Mouse (Mus musculus) liver, embryonic 15.5 days (tissue): ENCODE measurements at regions not wholly inside any gene's neighbourhood (a gene's known extent, or its start where the extent isn't known, plus 50 kb on each side); places are given as distances from the start of the nearest gene placed in this dataset.

ENCODE experiments used
- ATAC-seq: fragments of 200-750 bp; cut with Nextera tagmentation; 2 replicates; pipeline ENCODE4 v1.8.0; 2017; ENCODE audit warnings: moderate number of reproducible peaks, mild to moderate bottlenecking, moderate library complexity; ENCODE audit not compliant: insufficient read depth
- H3K27ac ChIP-seq: fragments of 300-500 bp; sonication (generic); replicated peaks from 2 replicates; pipeline ENCODE4 v1.5.1; 2015; ENCODE audit warnings: mild to moderate bottlenecking, inconsistent platforms
- H3K27me3 ChIP-seq: fragments of 300-500 bp; sonication (generic); 2 replicates; pipeline ENCODE4 v1.6.1; 2015; ENCODE audit warnings: mild to moderate bottlenecking, inconsistent platforms
- H3K36me3 ChIP-seq: fragments of 300-500 bp; sonication (generic); replicated peaks from 2 replicates; pipeline ENCODE4 v1.6.1; 2015; ENCODE audit warnings: moderate library complexity, mild to moderate bottlenecking, inconsistent platforms
- H3K4me1 ChIP-seq: fragments of 300-500 bp; sonication (generic); replicated peaks from 2 replicates; pipeline ENCODE4 v1.6.1; 2015; ENCODE audit warnings: inconsistent platforms
- H3K4me2 ChIP-seq: fragments of 300-500 bp; sonication (generic); 2 replicates; pipeline ENCODE4 v1.6.1; 2015; ENCODE audit warnings: moderate library complexity, mild to moderate bottlenecking, inconsistent platforms
- H3K4me3 ChIP-seq: fragments of 300-500 bp; sonication (generic); replicated peaks from 2 replicates; pipeline ENCODE4 v1.5.1; 2015; ENCODE audit warnings: mild to moderate bottlenecking, inconsistent platforms
- H3K9ac ChIP-seq: fragments of 300-500 bp; sonication (generic); 2 replicates; pipeline ENCODE4 v1.6.1; 2015; ENCODE audit warnings: moderate library complexity, mild to moderate bottlenecking, inconsistent platforms
- H3K9me3 ChIP-seq: fragments of 300-500 bp; sonication (generic); replicated peaks from 2 replicates; pipeline ENCODE4 v1.6.1; 2016; ENCODE audit warnings: inconsistent platforms
- WGBS: fragments of 180-500 bp; shearing (Covaris S2); methylation state at CpG from one replicate; pipeline ENCODE4 v1.1.7; 2015; ENCODE audit warnings: mixed read lengths; ENCODE audit not compliant: insufficient replicate concordance; 5-methylcytosine and 5-hydroxymethylcytosine counted together

DNA sequence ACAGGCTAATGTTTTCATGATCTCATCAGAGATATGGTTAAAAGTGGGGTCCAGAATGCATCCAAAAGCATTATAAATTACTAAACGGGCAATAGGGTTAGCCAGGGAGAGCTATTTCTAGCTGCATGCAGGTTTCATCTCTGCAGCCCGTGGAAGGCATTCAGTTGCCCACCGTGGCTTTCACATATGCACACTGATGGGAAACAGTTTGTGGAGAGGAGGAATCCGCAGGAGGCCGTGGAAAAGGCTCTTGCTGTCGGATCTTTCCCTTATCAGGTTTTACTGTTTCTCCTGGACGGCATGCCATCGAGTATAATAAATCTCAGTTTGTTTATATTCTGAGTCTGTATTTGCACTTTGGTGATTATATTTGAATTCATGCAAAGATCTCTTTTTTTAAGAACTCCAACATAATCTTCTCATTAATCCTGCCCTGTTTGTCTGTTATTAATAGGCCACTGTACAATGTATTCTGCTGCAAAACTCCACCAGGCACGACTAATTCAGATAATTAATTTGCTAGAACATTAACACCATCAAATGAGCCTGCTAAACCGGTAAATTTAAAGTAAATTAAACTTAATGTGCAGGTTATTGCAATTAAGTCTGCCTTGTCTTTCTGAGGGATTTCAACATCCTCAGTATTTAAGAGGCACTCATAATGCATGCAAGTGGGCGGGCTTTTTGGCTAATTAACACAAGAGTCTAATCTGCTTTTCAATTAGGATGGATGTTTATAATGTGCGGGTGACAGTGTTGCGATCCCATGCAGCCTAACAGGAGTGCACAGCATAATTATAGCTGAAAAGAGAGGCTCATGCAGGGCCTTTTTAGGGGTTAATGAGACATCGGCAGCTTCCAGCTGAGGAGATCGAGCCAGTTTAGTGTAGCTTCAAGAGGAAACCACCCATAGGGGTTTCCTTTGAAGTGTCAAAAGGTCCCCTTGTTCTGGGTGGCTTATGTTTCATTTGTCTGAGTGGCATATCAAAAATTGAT lies 170.2 kb downstream of the Pou4f1 start:
- Histone ChIP-seq H3K36me3 (no peaks in the 10 kb centered on the region), H3K27ac (no peak overlapping the region), H3K4me2 (no peak overlapping the region), H3K4me3 (no peak overlapping the region), H3K4me1 (no peaks in the 10 kb centered on the region), H3K9me3 (no peaks in the 10 kb centered on the region), H3K27me3 (no peaks in the 10 kb centered on the region), H3K9ac (no peak overlapping the region)
- ATAC-seq = no peak
- WGBS = 55% methylated on average over 15 of the region's 15 CpGs

DNA sequence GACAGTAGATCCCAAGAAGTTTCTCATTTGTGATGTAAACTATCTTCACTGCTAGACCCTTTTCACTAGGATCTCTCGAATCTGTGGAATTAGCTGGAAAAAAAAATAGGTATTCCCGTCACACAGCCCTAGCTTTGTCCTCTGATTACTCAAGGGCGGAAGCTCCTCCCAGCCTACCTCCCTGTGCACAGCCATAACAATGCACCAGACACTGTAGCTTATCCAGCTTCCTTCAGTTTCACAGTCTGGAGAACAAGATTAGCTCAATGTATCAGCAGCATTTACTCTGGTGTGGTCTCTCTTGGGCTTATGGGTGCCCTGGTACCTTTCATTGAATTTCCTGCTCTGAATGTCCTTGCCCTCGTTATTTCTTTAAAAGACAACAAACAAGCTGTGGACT lies 174.0 kb downstream of the Pou4f1 start:
- Histone ChIP-seq H3K27ac (no peak overlapping the region), H3K4me3 (no peak overlapping the region), H3K4me2 (no peak overlapping the region), H3K4me1 (no peaks in the 10 kb centered on the region), H3K36me3 (no peaks in the 10 kb centered on the region), H3K9ac (no peak overlapping the region), H3K9me3 (no peaks in the 10 kb centered on the region), H3K27me3 (no peaks in the 10 kb centered on the region)
- WGBS = 30% methylated on average over 4 of the region's 4 CpGs
- no peak for ATAC-seq

DNA sequence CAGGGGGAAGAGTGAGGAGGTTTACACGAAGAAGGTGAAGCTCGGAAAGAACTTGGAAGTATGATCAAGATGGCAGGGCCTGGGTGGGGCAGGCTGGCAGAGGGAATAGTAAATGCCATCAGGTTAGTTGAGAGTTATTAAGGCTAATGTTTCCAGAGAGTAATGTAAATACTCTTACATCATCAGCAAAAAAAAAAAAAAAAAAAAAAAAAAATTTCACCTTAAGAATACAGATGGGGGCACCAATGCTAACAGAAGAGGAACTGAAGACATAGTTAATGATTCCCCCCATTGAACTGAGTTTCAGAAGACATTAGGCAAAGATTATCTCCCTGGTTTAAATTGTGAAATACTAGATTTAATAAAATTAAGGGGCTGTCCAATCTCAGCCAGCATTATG lies 174.7 kb downstream of the Pou4f1 start:
- Histone ChIP-seq H3K4me3 (no peak overlapping the region), H3K9ac (no peak overlapping the region), H3K27me3 (no peaks in the 10 kb centered on the region), H3K36me3 (no peaks in the 10 kb centered on the region), H3K9me3 (no peaks in the 10 kb centered on the region), H3K4me1 (no peaks in the 10 kb centered on the region), H3K4me2 (no peak overlapping the region), H3K27ac (no peak overlapping the region)
- 81% methylated on average over 2 of the region's 2 CpGs for WGBS
- no peak for ATAC-seq

DNA sequence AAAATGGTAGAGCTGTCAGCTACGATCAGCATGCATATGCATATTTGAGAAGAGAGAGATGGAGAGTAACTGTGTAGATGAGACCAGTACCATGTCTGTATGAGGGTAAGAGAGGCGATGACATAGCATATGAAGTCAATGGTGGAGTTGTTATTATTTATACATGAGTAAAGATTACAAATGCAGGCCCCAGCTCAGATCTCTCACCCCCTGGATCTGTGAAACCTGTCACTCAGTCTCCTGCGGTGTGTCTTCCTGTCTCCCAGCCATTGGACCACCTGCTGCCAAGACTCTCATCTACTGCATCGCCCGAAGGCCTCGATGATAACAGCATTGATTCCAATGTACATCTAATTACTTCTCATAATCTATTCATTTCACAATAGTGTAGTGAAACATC lies 187.4 kb downstream of the Pou4f1 start:
- no peak overlapping the region for H3K4me3 ChIP-seq
- H3K36me3 ChIP-seq = no peaks in the 10 kb centered on the region
- no peaks in the 10 kb centered on the region for H3K27me3 ChIP-seq
- H3K27ac ChIP-seq = no peak overlapping the region
- no peaks in the 10 kb centered on the region for H3K4me1 ChIP-seq
- ATAC-seq = no peak
- no peak overlapping the region for H3K4me2 ChIP-seq
- no peaks in the 10 kb centered on the region for H3K9me3 ChIP-seq
- H3K9ac ChIP-seq = no peak overlapping the region
- WGBS = 66% methylated on average over 6 of the region's 6 CpGs

GRCm38 (mm10) chr14:104279890-104280289 lies 187.9 kb downstream of the Pou4f1 start:
- Histone ChIP-seq H3K9me3 (no peaks in the 10 kb centered on the region), H3K4me1 (no peaks in the 10 kb centered on the region), H3K27ac (no peak overlapping the region), H3K36me3 (no peaks in the 10 kb centered on the region), H3K4me2 (no peak overlapping the region), H3K27me3 (no peaks in the 10 kb centered on the region), H3K9ac (no peak overlapping the region), H3K4me3 (no peak overlapping the region)
- WGBS = 59% methylated on average over 5 of the region's 5 CpGs
- ATAC-seq = no peak

GRCm38 (mm10) chr14:104274752-104275151 lies 193.0 kb downstream of the Pou4f1 start:
- Histone ChIP-seq H3K36me3 (no peaks in the 10 kb centered on the region), H3K27ac (no peak overlapping the region), H3K4me3 (no peak overlapping the region), H3K4me1 (no peaks in the 10 kb centered on the region), H3K4me2 (no peak overlapping the region), H3K9ac (no peak overlapping the region), H3K9me3 (no peaks in the 10 kb centered on the region), H3K27me3 (no peaks in the 10 kb centered on the region)
- 51% methylated on average over 4 of the region's 4 CpGs for WGBS
- ATAC-seq = no peak

DNA sequence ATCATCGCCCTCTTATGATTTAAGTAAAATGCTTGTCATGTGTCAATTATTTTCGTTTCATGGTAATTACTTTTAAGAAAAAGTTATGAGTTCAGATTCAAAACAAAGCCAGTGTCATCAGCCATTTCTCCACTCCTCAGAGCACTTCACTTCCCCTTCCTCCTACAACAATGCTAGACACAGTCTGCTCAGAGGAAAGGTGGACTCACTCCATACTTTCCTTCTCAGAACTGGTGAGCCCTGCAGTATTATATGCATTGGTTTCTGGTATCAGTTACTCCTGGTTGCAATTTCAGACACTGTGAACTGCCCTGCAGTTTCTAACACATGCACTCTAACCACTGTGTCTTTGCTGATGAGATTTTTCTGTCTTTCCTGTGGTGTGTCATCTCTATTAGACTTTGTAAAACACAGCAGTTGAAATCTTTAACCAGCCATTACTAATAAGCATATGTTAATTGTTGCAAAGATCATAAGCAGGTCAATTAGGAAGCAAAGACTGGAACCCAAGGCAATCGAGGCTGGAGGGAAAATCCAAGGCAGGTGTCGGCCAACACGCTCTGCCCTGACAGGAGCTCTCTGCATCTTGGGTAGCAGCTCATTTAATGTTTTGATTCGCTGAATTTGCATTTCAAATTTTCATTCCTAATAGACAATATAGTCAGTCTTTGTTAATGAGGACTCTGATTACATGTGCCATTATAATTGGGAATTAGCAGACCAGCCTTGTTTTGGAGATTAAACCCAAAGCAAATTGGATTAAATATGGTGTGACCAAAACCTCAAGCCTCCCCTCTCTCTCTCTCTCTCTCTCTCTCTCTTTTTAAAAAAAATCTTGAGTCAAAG lies 202.7 kb downstream of the Pou4f1 start:
- no peak for ATAC-seq
- H3K9me3 ChIP-seq = no peaks in the 10 kb centered on the region
- no peaks in the 10 kb centered on the region for H3K36me3 ChIP-seq
- 50% methylated on average over 6 of the region's 6 CpGs for WGBS
- no peak overlapping the region for H3K4me3 ChIP-seq
- no peaks in the 10 kb centered on the region for H3K4me1 ChIP-seq
- no peak overlapping the region for H3K27ac ChIP-seq
- no peak overlapping the region for H3K9ac ChIP-seq
- H3K4me2 ChIP-seq = no peak overlapping the region
- no peaks in the 10 kb centered on the region for H3K27me3 ChIP-seq

GRCm38 (mm10) chr14:104216965-104217364 lies 250.8 kb downstream of the Pou4f1 start:
- Histone ChIP-seq H3K9ac (no peak overlapping the region), H3K9me3 (no peaks in the 10 kb centered on the region), H3K4me1 (no peaks in the 10 kb centered on the region), H3K27me3 (no peaks in the 10 kb centered on the region), H3K27ac (no peak overlapping the region), H3K36me3 (no peaks in the 10 kb centered on the region), H3K4me2 (no peak overlapping the region), H3K4me3 (no peak overlapping the region)
- WGBS = 64% methylated on average over 5 of the region's 5 CpGs
- ATAC-seq = no peak

GRCm38 (mm10) chr14:104210719-104211118 lies 257.1 kb downstream of the Pou4f1 start:
- H3K4me1 ChIP-seq = no peaks in the 10 kb centered on the region
- no peak for ATAC-seq
- H3K9ac ChIP-seq = no peak overlapping the region
- 55% methylated on average over 3 of the region's 3 CpGs for WGBS
- H3K4me2 ChIP-seq = no peak overlapping the region
- no peak overlapping the region for H3K4me3 ChIP-seq
- no peaks in the 10 kb centered on the region for H3K36me3 ChIP-seq
- no peaks in the 10 kb centered on the region for H3K27me3 ChIP-seq
- no peaks in the 10 kb centered on the region for H3K9me3 ChIP-seq
- no peak overlapping the region for H3K27ac ChIP-seq

DNA sequence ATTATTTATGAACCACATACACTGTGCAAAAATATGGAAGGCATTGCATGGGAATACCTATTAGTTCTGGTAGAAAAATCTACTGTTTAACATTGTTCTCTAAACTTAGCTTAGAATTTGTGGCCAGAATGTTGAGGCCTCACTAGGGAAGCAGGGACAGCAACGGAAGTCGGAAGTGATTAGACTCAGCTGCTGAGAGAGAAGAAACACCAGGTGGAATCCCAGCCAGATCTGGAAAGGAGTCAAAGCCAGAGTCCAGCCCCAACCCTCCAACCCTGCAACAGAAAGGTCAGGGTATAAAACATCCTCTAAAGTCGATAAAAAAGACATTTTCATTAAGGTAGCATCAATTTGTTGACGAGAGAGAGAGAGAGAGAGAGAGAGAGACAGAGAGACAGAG lies 258.9 kb downstream of the Pou4f1 start:
- no peaks in the 10 kb centered on the region for H3K4me1 ChIP-seq
- no peak overlapping the region for H3K4me3 ChIP-seq
- no peak overlapping the region for H3K4me2 ChIP-seq
- no peaks in the 10 kb centered on the region for H3K36me3 ChIP-seq
- no peak for ATAC-seq
- H3K9ac ChIP-seq = no peak overlapping the region
- H3K9me3 ChIP-seq = no peaks in the 10 kb centered on the region
- H3K27ac ChIP-seq = no peak overlapping the region
- no peaks in the 10 kb centered on the region for H3K27me3 ChIP-seq
- 56% methylated on average over 4 of the region's 4 CpGs for WGBS

- Histone ChIP-seq H3K36me3 (no peaks in the 10 kb centered on the region), H3K27me3 (no peaks in the 10 kb centered on the region), H3K4me2 (no peak overlapping the region), H3K4me3 (no peak overlapping the region), H3K9me3 (no peaks in the 10 kb centered on the region), H3K9ac (no peak overlapping the region), H3K27ac (no peak overlapping the region), H3K4me1 (no peaks in the 10 kb centered on the region)
- 66% methylated on average over 7 of the region's 7 CpGs for WGBS
- no peak for ATAC-seq
These were observed 259.6 kb downstream of the Pou4f1 start for GRCm38 (mm10) chr14:104208040-104208816.
